Mouse (Mus musculus): ENCODE data around the gene Polm. TPM values are rescaled to one million over a fixed set of nuclear protein-coding genes. Genes with fewer than 3 reads are reported as not detected.
"Not testable (repeated sequence)": the region's sequence is repeated elsewhere in the genome, so short reads cannot be mapped to it uniquely, and the experiment has no call there.

The Polm gene
- total RNA-seq, 2 experiments from 2014 or later, result 4.2 to 5.0 TPM

GRCm38 (mm10) chr11:5809487-5809886 lies 28.3 kb downstream of the Polm start:
- DNase-seq; intact Hi-C loops (cut with DNase I): not testable (repeated sequence)

GRCm38 (mm10) chr11:5807956-5808355 lies 29.9 kb downstream of the Polm start:
- DNase-seq, result no peak
- intact Hi-C loops (cut with DNase I), result no loop called here

- DNase-seq, result no peak
- intact Hi-C loops (cut with DNase I), result no loop called here
Observed at GRCm38 (mm10) chr11:5805711-5806110, 32.1 kb downstream of the Polm start.

DNA sequence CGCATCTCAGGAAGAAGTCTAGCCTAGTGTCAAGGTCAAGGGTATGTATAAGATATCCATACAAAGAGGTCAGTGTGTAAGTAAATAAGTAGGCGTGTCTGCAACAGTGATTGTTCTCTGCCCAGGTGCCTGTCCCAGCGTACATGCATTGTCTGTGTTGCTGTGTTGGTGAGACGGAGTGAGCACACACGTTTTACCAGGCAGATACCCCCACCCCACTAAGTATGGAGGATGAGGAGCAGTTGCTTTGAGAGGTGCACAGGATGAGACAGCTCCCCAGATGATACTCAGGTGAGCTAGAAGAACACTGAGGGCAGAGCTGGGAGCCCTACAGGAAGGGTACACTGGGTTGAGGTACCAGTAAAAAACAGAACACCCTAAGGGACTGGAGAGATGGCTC lies 33.6 kb downstream of the Polm start:
- intact Hi-C loops (cut with DNase I), result no loop called here
- no peak for DNase-seq

DNA sequence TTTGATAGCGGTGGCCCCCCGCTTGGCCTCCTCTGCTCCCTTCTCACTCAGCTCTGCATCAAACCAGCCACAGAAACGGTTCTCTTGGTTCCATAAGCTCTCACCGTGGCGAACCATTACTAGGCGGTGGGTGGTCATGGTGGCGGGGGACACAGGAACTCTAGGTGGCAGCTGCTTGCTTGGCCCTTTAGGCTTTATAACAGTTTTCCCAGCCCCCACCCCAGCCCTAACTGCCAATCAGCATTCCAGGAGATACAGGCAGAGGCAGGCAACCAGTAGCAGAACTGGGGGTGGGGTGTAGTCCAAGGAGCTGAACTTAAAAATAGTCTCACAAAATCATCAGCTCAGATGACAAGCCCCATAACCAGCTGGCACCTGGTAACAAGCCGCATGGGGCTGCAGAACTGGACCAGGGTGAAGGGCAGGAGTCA lies 34.2 kb downstream of the Polm start, which contains the start of gene Pgam2:
Gene Pgam2, minus strand, starts transcription at position 183 of the 431 bp plus-strand sequence.
- intact Hi-C loops (cut with DNase I), result no loop called here
- DNase-seq, result peak; percentile 46 to 65

DNA sequence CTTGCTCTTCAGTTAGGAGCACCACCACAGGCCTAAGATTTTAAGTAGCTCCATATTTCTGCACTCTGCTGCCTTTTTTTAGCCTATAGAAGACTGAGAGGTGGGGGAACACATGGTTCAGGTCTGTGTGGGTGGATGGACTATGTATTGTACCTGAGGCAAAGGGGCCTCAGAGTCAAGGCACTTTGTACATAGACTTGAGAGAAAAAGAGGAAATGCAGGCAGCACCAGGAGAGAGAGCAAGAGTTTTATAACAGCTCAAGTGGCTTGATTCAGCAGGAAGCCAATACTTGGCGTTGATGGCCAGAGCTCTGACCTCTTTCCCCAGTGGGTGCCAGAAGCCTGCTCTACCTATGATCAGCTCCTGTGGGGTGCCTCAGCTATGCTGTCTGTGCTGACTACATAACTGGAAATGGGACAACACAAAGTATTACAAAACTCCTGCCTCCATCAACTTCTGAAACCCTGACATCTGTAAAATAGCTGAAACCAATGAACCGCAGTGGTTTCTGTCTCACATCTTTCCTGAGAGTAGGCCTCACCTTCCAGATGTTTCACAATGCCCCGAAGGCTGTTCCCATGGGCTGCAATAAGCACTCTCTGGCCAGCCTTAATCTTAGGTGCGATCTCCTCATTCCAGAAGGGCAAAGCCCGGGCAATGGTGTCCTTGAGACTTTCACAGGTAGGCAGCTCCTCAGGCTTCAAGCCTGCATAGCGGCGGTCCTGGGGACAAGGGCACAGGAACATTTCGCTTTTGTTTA lies 35.2 kb downstream of the Polm start:
- intact Hi-C loops (cut with DNase I), result no loop called here
- no peak for DNase-seq

DNA sequence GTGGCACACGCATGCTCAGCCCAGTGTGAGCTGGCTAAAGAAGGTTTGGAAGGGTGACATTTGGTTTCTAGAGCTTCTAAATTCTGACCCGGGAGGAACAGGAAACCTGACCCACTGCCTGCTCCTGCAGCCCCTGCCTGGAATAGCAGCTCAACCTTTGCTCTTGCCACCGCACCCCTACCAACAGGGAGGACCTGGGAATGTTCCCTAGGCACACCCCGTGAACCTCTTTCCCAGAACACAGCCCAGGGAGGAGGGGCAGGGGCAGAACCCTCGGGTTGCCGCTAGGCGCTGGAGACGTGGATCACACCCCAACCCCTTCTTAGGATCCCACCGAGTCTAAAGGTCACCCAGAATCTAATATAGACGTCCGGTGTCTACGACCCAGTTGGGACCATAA lies 35.8 kb downstream of the Polm start:
- DNase-seq, result peak in 1 of 2 experiments; percentile 39
- intact Hi-C loops (cut with DNase I), result no loop called here

DNA sequence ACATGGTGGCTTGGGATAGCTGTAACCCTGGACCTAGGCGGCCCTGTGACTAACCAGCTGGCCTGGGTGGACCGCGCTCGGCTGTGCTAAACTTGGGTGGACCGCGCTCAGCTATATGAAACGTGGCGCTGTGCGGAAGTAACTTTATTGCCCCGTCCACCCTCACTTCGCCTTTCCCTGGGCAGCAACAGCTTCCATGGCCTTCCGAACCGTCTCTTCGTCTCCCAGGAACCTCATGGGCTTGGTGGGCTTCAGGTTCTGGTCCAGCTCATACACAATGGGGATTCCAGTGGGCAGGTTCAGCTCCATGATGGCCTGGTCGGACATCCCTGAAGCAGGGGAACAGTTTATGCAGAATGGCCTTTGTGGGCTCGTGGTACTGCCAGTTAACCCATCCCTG lies 36.3 kb downstream of the Polm start:
- intact Hi-C loops (cut with DNase I), result no loop called here
- no peak for DNase-seq

GRCm38 (mm10) chr11:5799621-5800490 lies 38.0 kb downstream of the Polm start:
- intact Hi-C loops (cut with DNase I), result loop anchor here (5.0 kb wide), 1 partner anchor 87 kb away; no protein-coding TSS in a partner anchor

GRCm38 (mm10) chr11:5797928-5798327 lies 39.9 kb downstream of the Polm start:
- intact Hi-C loops (cut with DNase I), result loop anchor here (5.0 kb wide), 1 partner anchor 89 kb away; no protein-coding TSS in a partner anchor
- DNase-seq, result no peak

More at GRCm38 (mm10) chr11:5799621-5800490, 38.0 kb downstream of the Polm start:
- no peak for DNase-seq

DNA sequence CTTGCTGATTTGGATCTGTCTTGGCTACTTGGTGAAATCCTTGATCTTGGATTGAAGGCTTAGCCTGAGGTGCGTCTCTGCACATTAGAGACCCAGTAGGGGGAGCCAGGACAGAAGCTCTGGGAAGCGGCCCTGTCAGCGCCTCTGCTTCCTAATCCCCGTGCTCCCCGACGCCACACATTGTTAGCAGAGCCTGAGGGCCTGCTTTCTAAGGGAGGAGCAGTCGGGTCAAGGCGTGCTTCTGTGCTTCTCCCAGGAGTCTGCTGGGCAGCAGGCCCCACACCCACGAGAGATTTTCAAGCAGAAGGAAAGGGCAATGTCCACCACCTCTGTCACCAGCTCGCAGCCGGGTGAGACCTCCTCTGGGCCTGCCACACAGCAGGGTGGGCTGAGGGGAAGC lies 40.4 kb downstream of the Polm start:
- intact Hi-C loops (cut with DNase I), result loop anchor here (5.0 kb wide), 1 partner anchor 90 kb away; no protein-coding TSS in a partner anchor

GRCm38 (mm10) chr11:5796939-5797338 lies 40.9 kb downstream of the Polm start:
- DNase-seq, result no peak
- intact Hi-C loops (cut with DNase I), result loop anchor here (5.0 kb wide), 1 partner anchor 90 kb away; no protein-coding TSS in a partner anchor

More for the DNA sequence above, 40.4 kb downstream of the Polm start:
- DNase-seq, result no peak

GRCm38 (mm10) chr11:5795706-5796105 lies 42.1 kb downstream of the Polm start:
- intact Hi-C loops (cut with DNase I), result loop anchor here (5.0 kb wide), 1 partner anchor 92 kb away; no protein-coding TSS in a partner anchor

GRCm38 (mm10) chr11:5795290-5795689 lies 42.5 kb downstream of the Polm start:
- DNase-seq, result no peak
- intact Hi-C loops (cut with DNase I), result loop anchor here (5.0 kb wide), 1 partner anchor 92 kb away; no protein-coding TSS in a partner anchor

More at GRCm38 (mm10) chr11:5795706-5796105, 42.1 kb downstream of the Polm start:
- peak; percentile 41 to 65 for DNase-seq

- intact Hi-C loops (cut with DNase I), result no loop called here
- no peak for DNase-seq
Observed at GRCm38 (mm10) chr11:5790431-5790830, 47.4 kb downstream of the Polm start.

- DNase-seq, result no peak
Observed at GRCm38 (mm10) chr11:5789754-5790333, 48.0 kb downstream of the Polm start.

DNA sequence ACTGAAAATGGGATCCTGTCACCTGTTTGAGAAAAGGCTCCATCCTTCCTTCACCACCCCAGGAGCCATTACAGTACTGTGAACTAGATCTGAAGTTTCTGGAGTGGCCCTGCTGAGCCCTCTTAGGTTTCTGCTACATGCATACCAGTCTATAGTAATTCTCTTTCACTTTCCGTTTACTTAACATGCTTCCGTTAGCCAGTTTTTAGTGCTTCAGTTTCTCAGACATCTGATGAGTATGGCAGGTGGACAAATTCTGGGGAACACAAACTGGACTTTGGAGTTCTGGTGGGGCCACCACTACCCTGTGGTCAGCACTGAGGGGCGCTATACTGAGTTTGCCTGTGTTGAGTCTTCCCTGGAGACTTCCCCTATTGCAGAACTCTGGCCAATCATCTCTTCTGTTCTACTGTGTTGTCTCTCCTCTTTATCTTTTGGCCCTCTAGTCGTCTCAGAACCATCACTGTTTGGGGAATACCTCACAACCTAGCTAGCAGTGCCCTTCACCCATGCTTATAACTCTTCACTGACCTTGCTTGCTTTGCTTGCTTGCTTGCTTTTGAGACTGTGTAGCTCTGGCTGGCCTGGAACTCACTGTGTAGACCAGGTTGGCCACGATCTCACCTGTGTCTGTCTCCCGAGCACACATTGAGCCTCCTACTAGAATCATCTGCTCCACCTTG lies 48.6 kb downstream of the Polm start:
- DNase-seq, result no peak
- intact Hi-C loops (cut with DNase I), result loop anchor here (5.0 kb wide), 2 partner anchors 48 to 88 kb away; partner anchors contain the start of genes Pold2 and Polm

More at GRCm38 (mm10) chr11:5789754-5790333, 48.0 kb downstream of the Polm start:
- intact Hi-C loops (cut with DNase I), result loop anchor here (5.0 kb wide), 2 partner anchors 47 to 87 kb away; partner anchors contain the start of genes Pold2 and Polm

- intact Hi-C loops (cut with DNase I), result loop anchor here (5.0 kb wide), 2 partner anchors 49 to 89 kb away; partner anchors contain the start of genes Pold2 and Polm
- peak; percentile 96 to 98 for DNase-seq
Observed at GRCm38 (mm10) chr11:5788056-5789014, 49.5 kb downstream of the Polm start, which contains the start of gene Dbnl. TSS of gene Dbnl (plus strand) at chr11:5788488.
